Comparison of ENCODE assay signal across 13 mouse cellular contexts in genomic region chr17:11921026-11921425, GRCm38 (mm10).
A peak's percentile ranks its signal among the peaks of the same experiment; 100 is the strongest.
DNase-seq lines count a peak whose midpoint lies in the region; ATAC-seq and TF ChIP-seq lines count a peak whose summit lies in the region.
"Had no signal": no experiment of that assay in that cellular context is flagged by ENCODE, and none has a peak within 500 bp of the region (broad histone marks: within the 10 kb centered on the region; RNA-seq: fewer than 3 reads in every experiment).

No protein-coding gene starts in this region.

- TF ChIP-seq POLR2A in olfactory bulb, adult 2 months (IDR thresholded peaks at IDR 0.05; ENCODE audit: insufficient read depth, low read depth, low read length), result no peak

- 67% methylated on average over 9 of the region's 9 CpGs for WGBS in midbrain, embryonic 14.5 days
- 52% methylated on average over 9 of the region's 9 CpGs for WGBS in midbrain, postnatal 0 days
- 34% methylated on average over 9 of the region's 9 CpGs for WGBS in olfactory bulb, adult 2 months
- 68% methylated on average over 9 of the region's 9 CpGs for WGBS in hindbrain, embryonic 14.5 days

- TF ChIP-seq CTCF in midbrain, postnatal 0 days (IDR thresholded peaks at IDR 0.05), result no peak
- TF ChIP-seq CTCF in olfactory bulb, adult 2 months (IDR thresholded peaks at IDR 0.05; ENCODE audit: insufficient read depth, low read depth, low read length), result no peak

- no peaks in the 10 kb centered on the region for H3K27me3 ChIP-seq in midbrain, embryonic 14.5 days (ENCODE audit: control insufficient read depth, insufficient read depth, low read length)
- H3K27me3 ChIP-seq in midbrain, postnatal 0 days (ENCODE audit: insufficient read depth, low read length), result no peaks in the 10 kb centered on the region
- 0 out of 2 replicates have a peak, but pooled peaks cover 4% of the 10 kb centered on the region for H3K27me3 ChIP-seq in hindbrain, embryonic 14.5 days (ENCODE audit: control insufficient read depth, insufficient read depth, low read length)
- H3K27me3 ChIP-seq: midbrain, embryonic 12.5 days; neural tube, embryonic 12.5 days had no signal

- H3K4me1 ChIP-seq in midbrain, embryonic 14.5 days (ENCODE audit: control insufficient read depth, insufficient read depth, low read length), result no peaks in the 10 kb centered on the region
- H3K4me1 ChIP-seq in midbrain, postnatal 0 days (ENCODE audit: insufficient read depth, low read length), result no peaks in the 10 kb centered on the region
- H3K4me1 ChIP-seq in olfactory bulb, adult 2 months (ENCODE audit: control insufficient read depth, insufficient read depth, low read length), result peaks cover 12% of the 10 kb centered on the region
- H3K4me1 ChIP-seq in hindbrain, embryonic 14.5 days (replicated peaks; ENCODE audit: control insufficient read depth, insufficient read depth, low read length), result peaks cover 4% of the 10 kb centered on the region; the same call in 1 of the 2 replicates
- H3K4me1 ChIP-seq: midbrain, embryonic 12.5 days had no signal

- intact Hi-C loops in heart, postnatal 10 days (cut with DNase I), result no loop called here

- no peaks in the 10 kb centered on the region for H3K9me3 ChIP-seq in midbrain, embryonic 14.5 days (ENCODE audit: control insufficient read depth, low read length)
- H3K9me3 ChIP-seq in midbrain, postnatal 0 days (ENCODE audit: low read length), result no peaks in the 10 kb centered on the region
- H3K9me3 ChIP-seq in hindbrain, embryonic 14.5 days (ENCODE audit: control insufficient read depth, low read length), result peaks cover 4% of the 10 kb centered on the region; the same call in 1 of the 2 replicates
- H3K9me3 ChIP-seq: limb, embryonic 10.5 days; midbrain, embryonic 12.5 days; neural tube, embryonic 12.5 days had no signal

- H3K4me2 ChIP-seq in midbrain, embryonic 14.5 days (ENCODE audit: low read length), result no peak overlapping the region
- H3K4me2 ChIP-seq in midbrain, postnatal 0 days (ENCODE audit: low read depth, low read length, poor library complexity, severe bottlenecking), result no peak overlapping the region
- no peak overlapping the region for H3K4me2 ChIP-seq in hindbrain, embryonic 14.5 days (replicated peaks)
- H3K4me2 ChIP-seq: midbrain, embryonic 12.5 days; neural tube, embryonic 12.5 days had no signal

- no peak overlapping the region for H3K4me3 ChIP-seq in midbrain, embryonic 14.5 days (replicated peaks; ENCODE audit: low read depth, low read length)
- H3K4me3 ChIP-seq in midbrain, postnatal 0 days (ENCODE audit: low read depth, low read length), result no peak overlapping the region
- no peak overlapping the region for H3K4me3 ChIP-seq in olfactory bulb, adult 2 months (ENCODE audit: insufficient read depth, low read depth, low read length)
- no peak overlapping the region for H3K4me3 ChIP-seq in hindbrain, embryonic 14.5 days (replicated peaks; ENCODE audit: low read length)
- H3K4me3 ChIP-seq: limb, embryonic 10.5 days; midbrain, embryonic 12.5 days; neural tube, embryonic 12.5 days had no signal

- H3K36me3 ChIP-seq in midbrain, embryonic 14.5 days (ENCODE audit: control insufficient read depth, insufficient read depth, low read length), result no peaks in the 10 kb centered on the region
- no peaks in the 10 kb centered on the region for H3K36me3 ChIP-seq in midbrain, postnatal 0 days (ENCODE audit: insufficient read depth, low read length)
- H3K36me3 ChIP-seq in hindbrain, embryonic 14.5 days (replicated peaks; ENCODE audit: control insufficient read depth, insufficient read depth), result no peaks in the 10 kb centered on the region
- H3K36me3 ChIP-seq: limb, embryonic 10.5 days; midbrain, embryonic 12.5 days; neural tube, embryonic 12.5 days had no signal

- DNase-seq in midbrain, embryonic 14.5 days, result peak; percentile 33
- no peak for DNase-seq in midbrain, postnatal 0 days (ENCODE audit: low spot score)
- DNase-seq in layer of hippocampus, adult 9-11 months, result peak; percentile 66
- DNase-seq in hindbrain, embryonic 14.5 days (ENCODE audit: low spot score), result no peak
- DNase-seq in cerebellum, adult 11 months, result no peak
- DNase-seq in heart, postnatal 10 days, result no peak
- DNase-seq: cerebellum, adult 9-11 months; heart, postnatal 36 days had no signal

- ATAC-seq in midbrain, embryonic 14.5 days (ENCODE audit: low FRiP score, low TSS enrichment), result no peak
- no peak for ATAC-seq in midbrain, postnatal 0 days (ENCODE audit: low FRiP score)
- no peak for ATAC-seq in hindbrain, embryonic 14.5 days (ENCODE audit: low FRiP score)

- H3K27ac ChIP-seq in midbrain, embryonic 14.5 days (replicated peaks; ENCODE audit: low read depth, low read length), result no peak overlapping the region
- H3K27ac ChIP-seq in midbrain, postnatal 0 days (ENCODE audit: low read depth, low read length), result no peak overlapping the region
- H3K27ac ChIP-seq in olfactory bulb, adult 2 months (ENCODE audit: insufficient read depth, low read depth, low read length), result peak overlapping the region; percentile 56; the same call in 1 of the 2 replicates
- H3K27ac ChIP-seq in hindbrain, embryonic 14.5 days, result no peak overlapping the region
- H3K27ac ChIP-seq: limb, embryonic 10.5 days; liver, embryonic 14.5 days; midbrain, embryonic 12.5 days; neural tube, embryonic 12.5 days had no signal

- no peak overlapping the region for H3K9ac ChIP-seq in midbrain, embryonic 14.5 days (replicated peaks; ENCODE audit: low read length)
- no peak overlapping the region for H3K9ac ChIP-seq in midbrain, postnatal 0 days (replicated peaks; ENCODE audit: low read length, poor library complexity, severe bottlenecking)
- H3K9ac ChIP-seq in hindbrain, embryonic 14.5 days, result no peak overlapping the region
- H3K9ac ChIP-seq: liver, embryonic 14.5 days; midbrain, embryonic 12.5 days; neural tube, embryonic 12.5 days had no signal

Comparison
In these comparisons a context has a peak if more than half of its experiments do, and no peak if none do; other contexts are left out.
1. DNase-seq: peak in midbrain, embryonic 14.5 days (single experiment) and layer of hippocampus, adult 9-11 months (single experiment); none in midbrain, postnatal 0 days (single experiment), hindbrain, embryonic 14.5 days (single experiment), cerebellum, adult 11 months (single experiment) and heart, postnatal 10 days (0 of 2).